Mouse (Mus musculus) thymus, postnatal 36 days (tissue): ENCODE measurements around the gene Plekhg3.

Source experiments
- DNase-seq, 2 experiments: peaks; one replicate each; pipeline ENCODE4 v3.0.0; 2022; ENCODE audit warnings: mixed read lengths in 2 of 2

The Plekhg3 gene

GRCm38 (mm10) chr12:76530580-76531139, at the start of gene Plekhg3:
Gene Plekhg3 (plus strand): TSS chr12:76530891.
- no peak for DNase-seq

GRCm38 (mm10) chr12:76482446-76482845, 48.2 kb upstream of the Plekhg3 start:
- DNase-seq = no peak

- DNase-seq = no peak
These were observed 47.7 kb upstream of the Plekhg3 start for GRCm38 (mm10) chr12:76482948-76483347.

GRCm38 (mm10) chr12:76484881-76485280, 45.8 kb upstream of the Plekhg3 start:
- no peak for DNase-seq

GRCm38 (mm10) chr12:76485381-76485780, 45.3 kb upstream of the Plekhg3 start:
- DNase-seq = no peak

- DNase-seq = no peak
These were observed 43.7 kb upstream of the Plekhg3 start for GRCm38 (mm10) chr12:76486943-76487342.

- no peak for DNase-seq
These were observed 39.9 kb upstream of the Plekhg3 start for GRCm38 (mm10) chr12:76490798-76491197.

- DNase-seq = no peak
These were observed 37.2 kb upstream of the Plekhg3 start for GRCm38 (mm10) chr12:76493462-76493861.

GRCm38 (mm10) chr12:76495381-76495780, 35.3 kb upstream of the Plekhg3 start:
- no peak for DNase-seq

- peak; percentile 10 to 39 for DNase-seq
These were observed 34.4 kb upstream of the Plekhg3 start for GRCm38 (mm10) chr12:76496324-76496723.

GRCm38 (mm10) chr12:76499276-76499675, 31.4 kb upstream of the Plekhg3 start:
- no peak for DNase-seq

GRCm38 (mm10) chr12:76500055-76500454, 30.6 kb upstream of the Plekhg3 start:
- no peak for DNase-seq

- DNase-seq = no peak
These were observed 29.8 kb upstream of the Plekhg3 start for GRCm38 (mm10) chr12:76500896-76501295.

GRCm38 (mm10) chr12:76502981-76503380, 27.7 kb upstream of the Plekhg3 start:
- no peak for DNase-seq

GRCm38 (mm10) chr12:76506522-76506921, 24.2 kb upstream of the Plekhg3 start:
- no peak for DNase-seq

- DNase-seq = no peak
These were observed 22.9 kb upstream of the Plekhg3 start for GRCm38 (mm10) chr12:76507791-76508190.

GRCm38 (mm10) chr12:76508909-76509440, 21.7 kb upstream of the Plekhg3 start:
- DNase-seq = no peak

GRCm38 (mm10) chr12:76512731-76513130, 18.0 kb upstream of the Plekhg3 start:
- no peak for DNase-seq

GRCm38 (mm10) chr12:76514842-76515241, 15.8 kb upstream of the Plekhg3 start:
- no peak for DNase-seq

GRCm38 (mm10) chr12:76518000-76518399, 12.7 kb upstream of the Plekhg3 start:
- no peak for DNase-seq

- no peak for DNase-seq
These were observed 11.5 kb upstream of the Plekhg3 start for GRCm38 (mm10) chr12:76518909-76519842.

- no peak for DNase-seq
These were observed 7.0 kb upstream of the Plekhg3 start for GRCm38 (mm10) chr12:76523654-76524053.

GRCm38 (mm10) chr12:76524915-76525314, 5.8 kb upstream of the Plekhg3 start:
- no peak for DNase-seq
